Mouse (Mus musculus): ENCODE data around the gene Wwox.

GRCm38 (mm10) chr8:114964206-114964605 is 524.8 kb downstream of the Wwox start:
- TF ChIP-seq CTCF (IDR thresholded peaks at IDR 0.05 in 2 of 3, conservative IDR thresholded peaks at IDR 0.05 in 1 of 3; ENCODE audit: control insufficient read depth in 1 of 3, insufficient read depth in 1 of 3, low read depth in 2 of 3, low read length in 3 of 3, poor library complexity in 1 of 3, severe bottlenecking in 1 of 3) (no peak), ELF1 (IDR thresholded peaks at IDR 0.05; ENCODE audit: low read depth, low read length) (no peak), TAL1 (IDR thresholded peaks at IDR 0.05; ENCODE audit: low read length) (no peak), NELFE (IDR thresholded peaks at IDR 0.05; ENCODE audit: low read depth, low read length) (no peak), RCOR1 (IDR thresholded peaks at IDR 0.05; ENCODE audit: low read depth, low read length) (no peak), ZC3H11A (IDR thresholded peaks at IDR 0.05; ENCODE audit: low read depth, low read length) (no peak), EP300 (IDR thresholded peaks at IDR 0.05; ENCODE audit: low read depth in 1 of 2, low read length in 2 of 2) (no peak), SIN3A (IDR thresholded peaks at IDR 0.05; ENCODE audit: low read length) (no peak), POLR2A (IDR thresholded peaks at IDR 0.05; ENCODE audit: control insufficient read depth in 1 of 2, insufficient read depth in 1 of 2, low read depth in 1 of 2, low read length in 2 of 2, poor library complexity in 1 of 2) (no peak), MAX (IDR thresholded peaks at IDR 0.05; ENCODE audit: low read length) (no peak), SMC3 (IDR thresholded peaks at IDR 0.05; ENCODE audit: low read depth, low read length) (no peak), MAZ (IDR thresholded peaks at IDR 0.05; ENCODE audit: low read depth, low read length) (no peak), GATA1 (IDR thresholded peaks at IDR 0.05; ENCODE audit: low read depth, low read length) (no peak)
